Mouse (Mus musculus) lung, adult 2 months (tissue): ENCODE measurements around the gene Pin1.

Experiments
- CTCF ChIP-seq: fragments of 200-500 bp; IDR thresholded peaks from 2 replicates; pipeline ENCODE4 v1.5.1; 2011; ENCODE audit warnings: mild to moderate bottlenecking, low read length, control low read depth; ENCODE audit not compliant: insufficient read depth
- POLR2A ChIP-seq: fragments of 200-500 bp; IDR thresholded peaks from 2 replicates; pipeline ENCODE4 v1.6.1; 2011; ENCODE audit warnings: low read depth, mild to moderate bottlenecking, control low read depth, low read length, borderline replicate concordance; ENCODE audit errors: extremely low read depth

DNA sequence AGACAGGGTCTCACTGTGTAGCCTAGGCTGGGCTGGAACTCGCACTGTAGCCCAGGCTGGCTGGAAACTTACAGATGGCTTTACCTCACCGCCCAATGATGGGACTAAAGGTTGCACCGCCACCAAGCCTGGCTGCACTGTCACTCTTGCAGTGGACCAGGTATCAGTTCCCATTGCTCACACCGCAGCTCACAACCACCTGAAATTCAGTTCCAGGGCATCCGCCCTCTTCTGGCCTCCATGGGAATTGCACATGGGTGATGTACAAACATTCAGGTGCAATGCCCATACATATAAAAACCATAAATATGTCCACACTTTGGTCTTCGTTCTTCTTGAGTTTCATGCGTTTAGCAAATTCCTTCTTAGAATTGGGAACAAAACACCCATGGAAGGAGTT, 63.4 kb downstream of the Pin1 start:
- TF ChIP-seq POLR2A = no peak
- peak; percentile 26; the same call in 1 of the 2 replicates for TF ChIP-seq CTCF
